Mouse (Mus musculus) embryonic facial prominence, embryonic 11.5 days (tissue): ENCODE measurements around the gene Tlr12. TPM values are rescaled to one million over a fixed set of nuclear protein-coding genes. Genes with fewer than 3 reads are reported as not detected.
"Not testable (repeated sequence)": the region's sequence is repeated elsewhere in the genome, so short reads cannot be mapped to it uniquely, and the experiment has no call there.

Source experiments
- ATAC-seq: fragments of 200-750 bp; cut with Nextera tagmentation; replicated peaks from 2 replicates; pipeline ENCODE4 v1.8.0; 2017; ENCODE audit warnings: low read depth; ENCODE audit not compliant: insufficient number of reproducible peaks, low FRiP score, low TSS enrichment
- DNase-seq: peaks from one replicate; pipeline ENCODE4 v3.0.0-alpha.2; 2015; ENCODE audit warnings: low spot score
- H3K27ac ChIP-seq: fragments of 300-500 bp; sonication (generic); replicated peaks from 2 replicates; pipeline ENCODE4 v1.5.1; 2014; ENCODE audit warnings: mild to moderate bottlenecking, low read depth, low read length, control low read depth
- H3K27me3 ChIP-seq: fragments of 300-500 bp; sonication (generic); 2 replicates; pipeline ENCODE4 v1.6.1; 2014; ENCODE audit warnings: mild to moderate bottlenecking, low read length, moderate library complexity, mixed read lengths; ENCODE audit not compliant: control insufficient read depth, insufficient read depth
- H3K36me3 ChIP-seq: fragments of 300-500 bp; sonication (generic); replicated peaks from 2 replicates; pipeline ENCODE4 v1.6.1; 2014; ENCODE audit warnings: low read depth, mild to moderate bottlenecking, low read length, moderate library complexity, mixed read lengths; ENCODE audit not compliant: control insufficient read depth, insufficient read depth
- H3K4me1 ChIP-seq: fragments of 300-500 bp; sonication (generic); 2 replicates; pipeline ENCODE4 v1.6.1; 2014; ENCODE audit warnings: low read length, mixed read lengths; ENCODE audit not compliant: control insufficient read depth, insufficient read depth
- H3K4me2 ChIP-seq: fragments of 300-500 bp; sonication (generic); 2 replicates; pipeline ENCODE4 v1.6.1; 2014; ENCODE audit warnings: low read depth, mild to moderate bottlenecking, control low read depth, low read length, moderate library complexity
- H3K4me3 ChIP-seq: fragments of 300-500 bp; sonication (generic); 2 replicates; pipeline ENCODE4 v1.5.1; 2014; ENCODE audit warnings: low read depth, low read length, control low read depth
- H3K9ac ChIP-seq: fragments of 300-500 bp; sonication (generic); replicated peaks from 2 replicates; pipeline ENCODE4 v1.6.1; 2014; ENCODE audit warnings: mild to moderate bottlenecking, control low read depth, low read length
- H3K9me3 ChIP-seq: fragments of 300-500 bp; sonication (generic); replicated peaks from 2 replicates; pipeline ENCODE4 v1.6.1; 2016; ENCODE audit warnings: mild to moderate bottlenecking, low read length, inconsistent platforms, mixed read lengths; ENCODE audit not compliant: control insufficient read depth
- WGBS: fragments of 180-500 bp; shearing (Covaris S2); extraction: QIAGEN DNeasy Blood & Tissue Kit; methylation state at CpG from one replicate; pipeline ENCODE4 v1.1.7; 2014; 5-methylcytosine and 5-hydroxymethylcytosine counted together
- polyA plus RNA-seq: library from polyadenylated mRNA; unstranded; fragments of >200 nt; fragmentation: Nextera tagmentation; extraction: Ambion mirVana; gene quantifications from 2 replicates; pipeline ENCODE4 v1.2.1, GENCODE M21; 2014

Tlr12 gene
- polyA plus RNA-seq, result 0.10 and 0.60 TPM in 2 replicates

GRCm38 (mm10) chr4:128618246-128618911, at the start of gene Tlr12:
TSS of gene Tlr12 (minus strand) at chr4:128618619.
- Histone ChIP-seq H3K4me2 (no peak within 1 kb of the TSS), H3K4me1 (peaks cover 4% of the 10 kb centered on the region; the same call in 1 of the 2 replicates), H3K36me3 (no peaks in the 10 kb centered on the region), H3K27me3 (no peaks in the 10 kb centered on the region; the same call in 1 of the 2 replicates), H3K27ac (no peak within 1 kb of the TSS), H3K9ac (no peak within 1 kb of the TSS; the same call in 1 of the 2 replicates), H3K9me3 (no peaks in the 10 kb centered on the region), H3K4me3 (no peak within 1 kb of the TSS)
- no peak for ATAC-seq
- whole genome bisulfite sequencing, result 43% methylated on average over 15 of the region's 15 CpGs
- peak; percentile 16 for DNase-seq

- H3K9ac ChIP-seq, H3K4me1 ChIP-seq, H3K27me3 ChIP-seq, DNase-seq, H3K9me3 ChIP-seq, H3K4me3 ChIP-seq, H3K27ac ChIP-seq, H3K36me3 ChIP-seq, ATAC-seq, H3K4me2 ChIP-seq: not testable (repeated sequence)
- 53% methylated on average over 4 of the region's 4 CpGs for WGBS
Measured at GRCm38 (mm10) chr4:128667195-128667594, 48.8 kb upstream of the Tlr12 start.

- DNase-seq, H3K9me3 ChIP-seq, H3K9ac ChIP-seq, H3K4me3 ChIP-seq, H3K4me1 ChIP-seq, H3K27me3 ChIP-seq, H3K4me2 ChIP-seq, H3K36me3 ChIP-seq, ATAC-seq, H3K27ac ChIP-seq: not testable (repeated sequence)
- WGBS, result 64% methylated on average over 7 of the region's 7 CpGs
Measured at GRCm38 (mm10) chr4:128666362-128666761, 47.9 kb upstream of the Tlr12 start.

- H3K9me3 ChIP-seq, result no peaks in the 10 kb centered on the region
- 79% methylated on average over 3 of the region's 3 CpGs for WGBS
- ATAC-seq (no peak), DNase-seq (no peak)
- no peaks in the 10 kb centered on the region for H3K36me3 ChIP-seq
- no peak overlapping the region for H3K9ac ChIP-seq
- no peaks in the 10 kb centered on the region for H3K4me1 ChIP-seq
- no peak overlapping the region for H3K4me2 ChIP-seq
- H3K4me3 ChIP-seq, result no peak overlapping the region
- H3K27ac ChIP-seq, result no peak overlapping the region
- no peaks in the 10 kb centered on the region for H3K27me3 ChIP-seq
Measured at GRCm38 (mm10) chr4:128664002-128664401, 45.6 kb upstream of the Tlr12 start.

DNA sequence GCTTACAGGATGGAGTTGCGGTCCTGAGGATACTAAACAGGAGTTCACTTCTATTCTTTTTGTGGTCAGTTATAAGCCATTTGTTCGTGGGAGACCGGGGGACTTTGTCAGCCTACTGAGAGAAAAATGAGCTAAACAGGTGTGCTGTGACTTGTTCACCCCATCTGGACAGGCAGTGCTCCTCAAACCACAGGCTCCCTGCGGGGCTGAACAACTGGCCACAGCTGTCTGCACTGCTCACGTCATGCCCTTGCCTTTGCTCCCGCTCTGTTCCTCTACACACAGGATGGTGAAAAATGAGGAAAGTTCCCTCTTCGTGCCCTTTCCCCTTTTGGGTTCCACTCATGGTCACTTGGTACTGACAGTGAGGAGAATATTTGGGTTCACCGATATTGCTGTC, 42.6 kb upstream of the Tlr12 start:
- DNase-seq, result no peak
- Histone ChIP-seq H3K36me3 (no peaks in the 10 kb centered on the region), H3K4me1 (no peaks in the 10 kb centered on the region), H3K4me2 (no peak overlapping the region), H3K27me3 (no peaks in the 10 kb centered on the region; the same call in 1 of the 2 replicates), H3K4me3 (no peak overlapping the region), H3K9me3 (no peaks in the 10 kb centered on the region), H3K27ac (no peak overlapping the region), H3K9ac (no peak overlapping the region)
- no peak for ATAC-seq
- WGBS, result 80% methylated on average over 8 of the region's 8 CpGs

- DNase-seq (no peak), ATAC-seq (no peak)
- no peaks in the 10 kb centered on the region; the same call in 1 of the 2 replicates for H3K27me3 ChIP-seq
- H3K36me3 ChIP-seq, result no peaks in the 10 kb centered on the region
- 86% methylated on average over 8 of the region's 8 CpGs for WGBS
- no peak overlapping the region for H3K4me3 ChIP-seq
- peaks cover 2% of the 10 kb centered on the region; the same call in 1 of the 2 replicates for H3K4me1 ChIP-seq
- no peak overlapping the region for H3K4me2 ChIP-seq
- no peak overlapping the region for H3K27ac ChIP-seq
- no peaks in the 10 kb centered on the region for H3K9me3 ChIP-seq
- no peak overlapping the region for H3K9ac ChIP-seq
Measured at GRCm38 (mm10) chr4:128660196-128660595, 41.8 kb upstream of the Tlr12 start.

DNA sequence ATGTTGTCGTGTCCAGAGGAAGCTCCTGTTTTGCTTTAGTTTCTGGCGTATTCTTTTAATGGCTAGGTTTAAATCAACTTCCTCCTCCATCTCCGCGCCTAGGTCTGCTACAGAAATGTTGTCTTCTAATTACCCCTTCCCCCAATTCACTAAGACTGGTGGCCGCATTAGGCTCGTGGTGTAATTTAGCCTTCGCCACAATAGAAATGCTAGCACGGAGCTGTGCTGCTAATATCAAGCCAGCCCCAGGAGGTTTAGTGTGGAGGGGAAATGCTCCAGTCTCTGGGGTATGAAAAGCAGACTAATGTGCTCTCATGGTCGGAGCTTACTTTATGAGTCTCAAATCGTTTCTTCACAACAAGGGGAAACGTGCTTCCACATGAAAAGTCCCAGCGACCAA, 37.0 kb upstream of the Tlr12 start:
- Histone ChIP-seq H3K4me1 (peaks cover 4% of the 10 kb centered on the region; the same call in 1 of the 2 replicates), H3K4me3 (peak overlapping the region; percentile 70), H3K9me3 (no peaks in the 10 kb centered on the region), H3K9ac (peak overlapping the region; percentile 76), H3K36me3 (no peaks in the 10 kb centered on the region), H3K27ac (peak overlapping the region; percentile 47; the same call in 1 of the 2 replicates), H3K4me2 (peak overlapping the region; percentile 96), H3K27me3 (no peaks in the 10 kb centered on the region; the same call in 1 of the 2 replicates)
- DNase-seq (no peak), ATAC-seq (no peak)
- WGBS, result 8% methylated on average over 12 of the region's 12 CpGs
